In genomic region chr6:142545132-142545531, GRCm38 (mm10) we compare ENCODE assay signal across 9 mouse cellular contexts. TPM values are rescaled to one million over a fixed set of nuclear protein-coding genes. Genes with fewer than 3 reads are reported as not detected.
DNase-seq lines count a peak whose midpoint lies in the region; ATAC-seq lines count a peak whose summit lies in the region.
"Had no signal": no experiment of that assay in that cellular context is flagged by ENCODE, and none has a peak within 500 bp of the region (broad histone marks: within the 10 kb centered on the region; RNA-seq: fewer than 3 reads in every experiment).

No protein-coding gene starts in this region.

- H3K27me3 ChIP-seq in kidney, embryonic 14.5 days (ENCODE audit: control insufficient read depth, insufficient read depth, low read length) = no peaks in the 10 kb centered on the region
- H3K27me3 ChIP-seq in embryonic facial prominence, embryonic 13.5 days = no peaks in the 10 kb centered on the region
- H3K27me3 ChIP-seq in hindbrain, embryonic 13.5 days = no peaks in the 10 kb centered on the region
- no peaks in the 10 kb centered on the region for H3K27me3 ChIP-seq in midbrain, embryonic 12.5 days

- ATAC-seq in kidney, embryonic 14.5 days (ENCODE audit: low FRiP score, low TSS enrichment) = peak; percentile 61; the same call in 1 of the 2 replicates
- ATAC-seq in embryonic facial prominence, embryonic 13.5 days (ENCODE audit: insufficient number of reproducible peaks, insufficient read depth, low FRiP score, low TSS enrichment, low read depth) = no peak
- no peak for ATAC-seq in hindbrain, embryonic 13.5 days (ENCODE audit: low FRiP score)
- no peak for ATAC-seq in midbrain, embryonic 12.5 days (ENCODE audit: low FRiP score, low read depth)
- no peak for ATAC-seq in CD4-positive, CD25-positive, alpha-beta regulatory T cell, adult 4 months
- ATAC-seq in activated CD4-positive, CD25-positive, alpha-beta regulatory T cell, adult 4 months = no peak

- no peak overlapping the region for H3K4me3 ChIP-seq in kidney, embryonic 14.5 days (ENCODE audit: low read length)
- H3K4me3 ChIP-seq in embryonic facial prominence, embryonic 13.5 days = peak overlapping the region; percentile 17
- H3K4me3 ChIP-seq in hindbrain, embryonic 13.5 days = no peak overlapping the region; the same call in 1 of the 2 replicates
- no peak overlapping the region for H3K4me3 ChIP-seq in midbrain, embryonic 12.5 days

- no peaks in the 10 kb centered on the region for H3K4me1 ChIP-seq in kidney, embryonic 14.5 days (ENCODE audit: control insufficient read depth, insufficient read depth, low read length)
- H3K4me1 ChIP-seq in embryonic facial prominence, embryonic 13.5 days = peaks cover 2% of the 10 kb centered on the region; the same call in 1 of the 2 replicates
- no peaks in the 10 kb centered on the region for H3K4me1 ChIP-seq in hindbrain, embryonic 13.5 days (replicated peaks)
- H3K4me1 ChIP-seq in midbrain, embryonic 12.5 days = no peaks in the 10 kb centered on the region

- no peak overlapping the region for H3K9ac ChIP-seq in kidney, embryonic 14.5 days (ENCODE audit: low read depth, low read length)
- H3K9ac ChIP-seq in embryonic facial prominence, embryonic 13.5 days = no peak overlapping the region; the same call in 1 of the 2 replicates
- no peak overlapping the region for H3K9ac ChIP-seq in hindbrain, embryonic 13.5 days
- no peak overlapping the region for H3K9ac ChIP-seq in midbrain, embryonic 12.5 days (replicated peaks)

- no peak for DNase-seq in kidney, adult 11 months
- no peak for DNase-seq in cerebellum, adult 8-10 months
- DNase-seq: thymus, adult 18-20 months had no signal

- peak overlapping the region; percentile 17; the same call in 1 of the 2 replicates for H3K4me2 ChIP-seq in kidney, embryonic 14.5 days (replicated peaks; ENCODE audit: low read depth, low read length)
- peak overlapping the region; percentile 40 for H3K4me2 ChIP-seq in embryonic facial prominence, embryonic 13.5 days
- H3K4me2 ChIP-seq in hindbrain, embryonic 13.5 days = peak overlapping the region; percentile 24; the same call in 1 of the 2 replicates
- H3K4me2 ChIP-seq in midbrain, embryonic 12.5 days (replicated peaks) = peak overlapping the region; percentile 34

- H3K9me3 ChIP-seq in kidney, embryonic 14.5 days (ENCODE audit: control insufficient read depth, low read length) = no peaks in the 10 kb centered on the region
- H3K9me3 ChIP-seq in embryonic facial prominence, embryonic 13.5 days = no peaks in the 10 kb centered on the region
- no peaks in the 10 kb centered on the region for H3K9me3 ChIP-seq in hindbrain, embryonic 13.5 days
- H3K9me3 ChIP-seq in midbrain, embryonic 12.5 days = no peaks in the 10 kb centered on the region

- 57% methylated on average over 14 of the region's 14 CpGs for WGBS in kidney, embryonic 14.5 days
- 45% methylated on average over 14 of the region's 14 CpGs for WGBS in embryonic facial prominence, embryonic 13.5 days
- 55% methylated on average over 14 of the region's 14 CpGs for WGBS in hindbrain, embryonic 13.5 days
- WGBS in midbrain, embryonic 12.5 days = 49% methylated on average over 14 of the region's 14 CpGs

- H3K36me3 ChIP-seq in kidney, embryonic 14.5 days (ENCODE audit: control insufficient read depth, insufficient read depth, low read length) = no peaks in the 10 kb centered on the region
- no peaks in the 10 kb centered on the region for H3K36me3 ChIP-seq in embryonic facial prominence, embryonic 13.5 days
- H3K36me3 ChIP-seq in hindbrain, embryonic 13.5 days = no peaks in the 10 kb centered on the region
- no peaks in the 10 kb centered on the region for H3K36me3 ChIP-seq in midbrain, embryonic 12.5 days

- H3K27ac ChIP-seq in kidney, embryonic 14.5 days (ENCODE audit: low read depth, low read length) = no peak overlapping the region
- no peak overlapping the region; the same call in 1 of the 2 replicates for H3K27ac ChIP-seq in embryonic facial prominence, embryonic 13.5 days
- H3K27ac ChIP-seq in hindbrain, embryonic 13.5 days = no peak overlapping the region
- H3K27ac ChIP-seq in midbrain, embryonic 12.5 days (replicated peaks) = no peak overlapping the region

RNA-seq across cellular contexts. Expression of gene Kcnj8, which starts 26.3 kb away (rescaled TPM):
- 18.8 and 21.0 TPM in 2 replicates for polyA plus RNA-seq in kidney, embryonic 14.5 days (2014; fragmentation: Nextera tagmentation; extraction: Ambion mirVana)
- polyA plus RNA-seq in embryonic facial prominence, embryonic 13.5 days (2015; fragmentation: Nextera tagmentation; extraction: Ambion mirVana) = 3.9 and 6.7 TPM in 2 replicates
- polyA plus RNA-seq in hindbrain, embryonic 13.5 days (2015; fragmentation: Nextera tagmentation; extraction: Ambion mirVana) = 10.9 and 12.1 TPM in 2 replicates
- 6.3 and 7.2 TPM in 2 replicates for polyA plus RNA-seq in midbrain, embryonic 12.5 days (2016; fragmentation: Nextera tagmentation; extraction: Ambion mirVana)
- polyA plus RNA-seq in CD4-positive, CD25-positive, alpha-beta regulatory T cell, adult 4 months (2017; shearing (Covaris generic)) = not detected
- polyA plus RNA-seq in activated CD4-positive, CD25-positive, alpha-beta regulatory T cell, adult 4 months (2017; shearing (Covaris generic)) = under 1 TPM in 1 of 2 experiments, not detected in 1; 0.20 TPM

RNA-seq across cellular contexts. Expression of gene Ldhb, which starts 37.4 kb away (rescaled TPM):
- 578 and 592 TPM in 2 replicates for polyA plus RNA-seq in kidney, embryonic 14.5 days (2014; fragmentation: Nextera tagmentation; extraction: Ambion mirVana)
- 308 and 321 TPM in 2 replicates for polyA plus RNA-seq in embryonic facial prominence, embryonic 13.5 days (2015; fragmentation: Nextera tagmentation; extraction: Ambion mirVana)
- 510 and 517 TPM in 2 replicates for polyA plus RNA-seq in hindbrain, embryonic 13.5 days (2015; fragmentation: Nextera tagmentation; extraction: Ambion mirVana)
- 388 and 389 TPM in 2 replicates for polyA plus RNA-seq in midbrain, embryonic 12.5 days (2016; fragmentation: Nextera tagmentation; extraction: Ambion mirVana)
- polyA plus RNA-seq in CD4-positive, CD25-positive, alpha-beta regulatory T cell, adult 4 months (2017; shearing (Covaris generic)) = 100 to 1,000 TPM in 1 of 2 experiments, 10 to 100 TPM in 1; 95.9 to 136 TPM
- 10 to 100 TPM; 67.6 to 85.1 TPM for polyA plus RNA-seq in activated CD4-positive, CD25-positive, alpha-beta regulatory T cell, adult 4 months (2017; shearing (Covaris generic))
